Mouse (Mus musculus) right cerebral cortex, postnatal 25 days (tissue): ENCODE measurements around the gene Rnf141.

Experiments used
- DNase-seq: peaks from one replicate; pipeline ENCODE4 v3.0.0; 2022

Rnf141 gene

GRCm38 (mm10) chr7:110823995-110824953 is 20.0 kb downstream of the Rnf141 start:
- DNase-seq: no peak

GRCm38 (mm10) chr7:110823593-110823992 is 20.7 kb downstream of the Rnf141 start:
- no peak for DNase-seq

- no peak for DNase-seq
These were observed 21.2 kb downstream of the Rnf141 start for GRCm38 (mm10) chr7:110823076-110823475.

- DNase-seq: no peak
These were observed 22.2 kb downstream of the Rnf141 start for GRCm38 (mm10) chr7:110822055-110822454.

GRCm38 (mm10) chr7:110821653-110822052 is 22.6 kb downstream of the Rnf141 start:
- DNase-seq: peak; percentile 53

- DNase-seq: no peak
These were observed 23.2 kb downstream of the Rnf141 start for GRCm38 (mm10) chr7:110821068-110821467.

- DNase-seq: no peak
These were observed 25.4 kb downstream of the Rnf141 start for GRCm38 (mm10) chr7:110818787-110819350.

GRCm38 (mm10) chr7:110818206-110818605 is 26.1 kb downstream of the Rnf141 start:
- no peak for DNase-seq

- DNase-seq: no peak
These were observed 28.2 kb downstream of the Rnf141 start for GRCm38 (mm10) chr7:110816037-110816436.

- DNase-seq: no peak
These were observed 30.3 kb downstream of the Rnf141 start for GRCm38 (mm10) chr7:110813983-110814382.

- DNase-seq: no peak
These were observed 32.7 kb downstream of the Rnf141 start for GRCm38 (mm10) chr7:110811529-110811928.

GRCm38 (mm10) chr7:110810995-110811394 is 33.3 kb downstream of the Rnf141 start:
- DNase-seq: no peak

GRCm38 (mm10) chr7:110809585-110810557 is 34.4 kb downstream of the Rnf141 start:
- DNase-seq: no peak

GRCm38 (mm10) chr7:110808962-110809361 is 35.3 kb downstream of the Rnf141 start:
- no peak for DNase-seq

- DNase-seq: no peak
These were observed 36.7 kb downstream of the Rnf141 start for GRCm38 (mm10) chr7:110807460-110808030.

GRCm38 (mm10) chr7:110804266-110804665 is 40.0 kb downstream of the Rnf141 start:
- DNase-seq: no peak

GRCm38 (mm10) chr7:110803131-110803530 is 41.1 kb downstream of the Rnf141 start:
- no peak for DNase-seq

GRCm38 (mm10) chr7:110801028-110801427 is 43.2 kb downstream of the Rnf141 start:
- peak; percentile 83 for DNase-seq

- DNase-seq: no peak
These were observed 46.4 kb downstream of the Rnf141 start for GRCm38 (mm10) chr7:110797722-110798409.

- DNase-seq: no peak
These were observed 47.7 kb downstream of the Rnf141 start for GRCm38 (mm10) chr7:110796367-110797051.

- DNase-seq: no peak
These were observed 49.5 kb downstream of the Rnf141 start for GRCm38 (mm10) chr7:110794722-110795121.
